Mouse (Mus musculus): ENCODE measurements around the gene Klhl31.

DNA sequence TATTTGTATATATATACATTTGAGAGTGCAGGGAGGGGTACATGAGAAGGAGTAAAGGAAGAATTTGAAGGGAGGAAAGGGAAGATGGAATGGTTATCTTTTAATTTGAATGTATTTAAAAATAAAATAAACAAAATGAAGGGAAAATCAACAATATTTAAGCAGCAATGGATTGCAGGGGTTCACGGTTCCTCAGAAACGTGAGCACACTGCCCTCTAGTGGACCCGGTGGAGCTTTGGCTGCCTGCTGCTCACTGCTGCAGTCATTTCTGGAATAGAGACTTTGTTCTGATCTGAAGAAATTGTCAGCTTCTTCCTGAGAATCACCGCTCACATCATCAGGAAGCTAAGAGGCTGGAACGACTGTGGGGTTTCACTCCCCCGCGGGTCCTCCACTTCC lies 28.5 kb upstream of the Klhl31 start:
- TF ChIP-seq MAX (IDR thresholded peaks at IDR 0.05) (no peak), CTCF (IDR thresholded peaks at IDR 0.05; ENCODE audit: control insufficient read depth, insufficient read depth, insufficient read length) (peak; percentile 58), MYOD1 (IDR thresholded peaks at IDR 0.05; ENCODE audit: control insufficient read depth, insufficient read length, low read depth) (no peak)
